Mouse (Mus musculus) megakaryocyte, adult 5-6 weeks (primary cell): Measurements from ENCODE around the gene Nras. TPM values are rescaled to one million over a fixed set of nuclear protein-coding genes. Genes with fewer than 3 reads are reported as not detected.

ENCODE experiments used
- ATAC-seq: 2 replicates; pipeline ENCODE4 v1.8.0; 2016; ENCODE audit warnings: mild to moderate bottlenecking, inconsistent platforms; ENCODE audit not compliant: poor library complexity, severe bottlenecking
- total RNA-seq, 2 experiments: library from RNA; stranded (forward) in 1 of 2; stranded (reverse) in 1 of 2; fragments of 153-499, 151-499 nt in 1 of 2; fragments of 221-1000, 200-1000 nt in 1 of 2; gene quantifications; 2 replicates each; pipeline versions ENCODE4 v1.2.3 to v1.2.4; 2015 to 2017

Gene Nras
- 75.9 and 83.9 TPM in 2 replicates for total RNA-seq (2015)
- total RNA-seq (2017), result 58.3 and 59.8 TPM in 2 replicates

GRCm38 (mm10) chr3:103058207-103059157 lies at the start of gene Nras:
Nras (plus strand) TSS chr3:103058285.
- ATAC-seq, result peak; percentile 99

DNA sequence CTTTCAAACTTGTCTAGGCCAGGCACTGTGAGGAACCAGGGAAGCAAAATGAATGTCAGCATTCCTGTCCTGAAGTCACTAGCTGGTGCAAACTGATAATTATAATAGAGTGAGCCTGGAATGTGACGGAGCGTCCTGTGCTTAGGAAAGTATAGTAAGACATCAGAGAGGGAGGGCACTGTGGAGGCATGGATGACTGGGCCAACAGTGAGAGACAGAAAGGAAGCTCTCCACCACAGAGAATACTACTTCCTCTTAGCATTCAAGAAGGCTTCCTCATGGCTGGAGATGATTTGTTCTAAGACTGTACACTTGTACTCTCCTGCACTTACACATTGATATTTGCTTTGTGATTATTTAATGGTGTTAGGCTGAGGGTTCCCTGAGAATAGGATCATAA lies 40.7 kb upstream of the Nras start:
- peak; percentile 41 for ATAC-seq

DNA sequence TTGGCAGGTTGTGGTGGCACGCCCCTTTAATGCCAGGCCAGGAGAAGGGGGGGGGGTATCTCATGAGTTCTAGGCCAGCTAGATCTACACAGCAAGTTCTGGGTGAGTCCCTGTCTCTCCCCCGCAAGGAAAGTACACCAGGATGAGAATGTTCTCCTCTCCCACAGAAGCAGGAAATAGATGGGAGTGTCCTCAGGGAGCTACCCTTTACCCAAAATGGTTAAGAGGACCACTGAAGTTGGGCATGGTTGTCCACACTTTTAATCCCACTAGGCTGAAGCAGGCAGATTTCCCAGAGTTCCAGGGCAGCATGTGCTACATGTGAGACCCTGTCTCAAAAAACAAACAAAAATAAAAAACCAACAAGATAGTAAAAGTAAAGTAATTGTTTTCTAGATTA lies 38.6 kb upstream of the Nras start:
- no peak for ATAC-seq

DNA sequence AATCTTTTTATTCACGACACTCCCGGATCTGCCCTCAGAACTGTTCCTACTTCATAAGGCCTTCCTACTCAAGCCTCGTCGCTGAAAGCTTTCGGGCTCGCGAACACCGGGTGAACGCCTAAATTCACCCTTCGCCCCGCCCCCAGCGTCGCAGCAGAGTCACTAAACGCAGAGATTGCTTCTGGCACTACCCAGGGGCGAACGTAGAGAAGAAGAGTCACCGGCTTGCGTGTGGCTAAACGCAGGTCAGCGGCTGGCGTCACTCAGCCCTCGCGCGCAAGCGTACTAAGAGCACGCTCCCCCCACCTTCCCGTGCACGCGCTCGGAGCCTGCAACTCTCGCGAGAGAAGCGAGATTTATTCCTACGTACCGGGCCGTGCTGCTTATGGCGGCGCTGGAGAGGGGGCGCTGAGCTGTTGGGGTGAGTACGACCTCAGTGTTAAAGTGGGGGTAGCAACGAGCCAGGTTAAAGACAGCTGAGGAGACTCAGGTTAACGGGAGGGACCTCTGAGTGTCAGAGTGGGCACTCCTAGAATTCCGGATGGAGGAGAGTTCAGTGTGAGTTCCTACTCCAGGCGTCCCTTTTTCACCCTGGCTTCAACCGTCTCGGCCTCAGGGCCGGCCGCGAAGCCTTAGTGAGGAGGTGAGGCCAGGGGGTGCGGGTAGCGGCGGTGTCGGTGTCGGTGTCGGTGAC lies 37.7 kb upstream of the Nras start, which contains the start of gene Csde1:
Csde1 (plus strand) TSS at position 178 of the 694 bp plus-strand sequence.
- peak; percentile 79 for ATAC-seq

GRCm38 (mm10) chr3:103020943-103021638 lies 37.0 kb upstream of the Nras start:
- ATAC-seq, result peak; percentile 75

DNA sequence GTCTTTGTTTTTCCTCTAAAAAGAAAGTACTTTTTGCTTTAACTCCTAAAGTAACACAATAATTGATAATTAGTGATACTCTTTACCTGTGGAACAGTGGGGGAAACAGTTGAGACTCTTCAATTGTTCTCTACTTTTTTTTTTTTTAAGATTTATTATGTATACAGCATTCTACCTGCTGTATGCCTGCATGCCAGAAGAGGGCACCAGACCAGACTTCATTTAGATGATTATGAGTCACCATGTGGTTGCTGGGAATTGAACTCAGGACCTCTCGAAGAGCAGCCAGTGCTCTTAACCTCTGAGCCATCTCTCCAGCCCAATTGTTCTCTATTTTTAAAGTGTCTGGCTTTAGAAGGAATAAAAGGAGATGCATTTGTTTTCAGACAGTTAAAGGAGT lies 31.9 kb upstream of the Nras start:
- ATAC-seq, result 0 out of 2 replicates have a peak, but pooled peaks have one; percentile 46

DNA sequence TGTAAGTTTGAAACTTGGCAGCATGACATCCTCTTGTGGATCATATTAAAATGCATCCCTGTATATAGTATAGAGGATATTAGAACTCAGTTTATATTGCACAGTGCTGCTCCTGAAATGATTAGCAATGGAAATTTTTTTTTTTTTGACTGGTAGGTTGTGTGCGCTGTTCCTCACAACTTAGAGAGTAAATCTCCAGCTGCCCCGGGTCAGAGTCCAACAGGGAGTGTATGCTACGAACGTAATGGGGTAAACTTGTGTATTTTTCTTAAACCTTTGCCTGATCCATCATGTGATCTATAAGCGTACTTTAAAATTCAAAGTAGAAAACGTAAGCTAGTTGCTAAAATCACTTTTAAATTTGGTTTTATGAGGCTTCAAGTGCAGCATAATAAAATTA lies 17.8 kb upstream of the Nras start:
- no peak for ATAC-seq

- no peak for ATAC-seq
Observed at GRCm38 (mm10) chr3:103040861-103041379, 17.2 kb upstream of the Nras start.

GRCm38 (mm10) chr3:103056016-103056595 lies 2.0 kb upstream of the Nras start:
- ATAC-seq, result no peak

DNA sequence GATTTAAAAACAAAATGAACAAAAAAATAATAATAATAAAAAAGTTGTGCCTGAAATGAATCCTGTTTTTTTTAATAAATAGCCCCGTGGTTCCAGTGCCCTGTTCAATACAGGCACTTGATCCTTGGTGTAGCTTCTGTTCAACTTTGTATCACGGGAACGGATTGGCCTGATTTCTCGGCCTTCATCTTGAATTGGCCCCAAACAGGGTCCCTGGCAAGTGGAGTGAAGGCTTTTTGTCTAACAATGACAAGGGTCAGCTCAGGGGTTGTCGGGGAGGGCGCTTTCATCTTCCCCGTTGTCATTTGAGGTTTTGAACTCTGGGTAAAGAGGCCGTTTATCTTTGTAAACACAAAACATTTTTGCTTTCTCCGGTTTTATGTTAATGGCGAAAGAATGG lies 333 bp upstream of the Nras start:
- ATAC-seq, result peak; percentile 14

GRCm38 (mm10) chr3:103066927-103067326 lies 8.8 kb downstream of the Nras start:
- no peak for ATAC-seq

- ATAC-seq, result no peak
Observed at GRCm38 (mm10) chr3:103068971-103069370, 10.9 kb downstream of the Nras start.

DNA sequence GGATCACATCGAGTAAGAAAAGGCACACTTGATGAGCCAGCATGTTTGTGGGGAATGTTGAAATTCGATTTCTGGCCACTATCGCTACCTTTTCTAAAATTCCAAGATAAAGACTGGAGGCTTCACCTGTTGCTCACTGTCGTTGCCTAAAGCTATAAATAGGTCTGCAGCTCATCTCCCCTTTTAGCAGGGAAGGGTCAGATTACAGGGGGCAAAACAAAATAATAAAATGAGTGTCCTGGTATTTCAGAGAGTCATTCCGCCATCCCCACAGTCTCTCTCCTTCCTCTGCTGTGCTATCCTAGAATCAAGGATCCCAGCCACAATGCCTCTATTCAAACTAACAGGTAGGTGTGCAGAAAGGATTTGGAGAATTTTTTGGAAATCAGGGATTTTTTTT lies 15.7 kb downstream of the Nras start, which contains the start of gene Ampd1:
Ampd1 (plus strand) TSS at position 244 of the 400 bp plus-strand sequence.
- no peak for ATAC-seq

DNA sequence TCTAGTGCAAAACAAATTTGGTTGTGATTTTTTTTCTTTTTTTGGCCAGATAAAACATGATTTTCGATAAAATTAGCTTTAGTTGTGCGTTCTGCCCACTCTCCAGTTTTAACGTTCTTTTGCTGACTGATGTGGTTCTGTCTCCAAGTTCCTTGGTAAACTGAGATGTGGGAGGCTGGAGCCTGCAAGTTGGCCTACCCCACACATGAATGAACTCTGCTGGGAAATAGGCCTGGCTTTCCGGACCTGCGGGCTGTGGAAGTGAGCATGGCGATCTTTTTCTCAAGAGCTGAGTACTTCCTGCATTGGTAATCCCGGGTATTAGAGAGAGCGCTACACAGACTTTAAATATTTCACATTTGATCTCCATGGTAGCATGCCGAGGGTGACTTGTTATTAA lies 17.8 kb downstream of the Nras start:
- no peak for ATAC-seq

GRCm38 (mm10) chr3:103076476-103076875 lies 18.4 kb downstream of the Nras start:
- ATAC-seq, result no peak

DNA sequence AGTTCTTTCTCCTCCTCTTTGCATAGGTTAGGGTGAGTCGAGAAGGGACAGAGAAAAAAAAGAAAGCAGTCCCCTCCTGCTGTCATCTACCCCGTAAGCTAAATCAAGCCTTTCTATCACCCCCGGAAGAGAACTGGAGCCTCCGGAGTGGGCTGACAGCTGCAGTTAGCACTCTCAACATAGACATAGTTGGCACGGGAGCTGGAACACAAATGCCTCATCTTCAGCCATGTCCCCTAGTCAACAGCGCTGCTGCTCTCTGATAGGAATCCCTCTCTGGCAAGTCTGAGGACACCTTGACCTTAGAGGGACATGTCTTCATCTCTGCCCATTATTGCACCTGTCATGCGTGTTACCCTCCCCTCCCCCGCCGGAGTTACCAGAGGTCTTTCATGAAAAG lies 21.2 kb downstream of the Nras start:
- ATAC-seq, result no peak

DNA sequence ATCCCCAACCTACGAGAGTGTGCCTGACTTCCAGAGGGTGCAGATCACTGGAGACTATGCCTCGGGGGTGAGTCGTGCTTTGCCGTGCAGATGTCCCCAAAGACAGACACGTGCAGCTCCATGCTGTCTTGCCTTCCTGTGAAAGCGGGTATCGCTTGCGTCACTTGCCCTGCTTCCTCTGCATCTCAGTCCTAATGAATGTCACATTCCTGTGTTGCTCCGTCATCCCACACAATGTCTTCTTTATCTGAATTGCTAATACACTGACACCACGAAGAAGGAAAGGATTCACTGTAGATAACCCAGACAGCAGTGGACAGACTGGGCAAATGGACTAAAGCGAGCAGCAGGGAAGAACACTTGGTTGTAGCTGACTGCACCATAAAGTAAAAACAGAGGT lies 23.0 kb downstream of the Nras start:
- ATAC-seq, result no peak

DNA sequence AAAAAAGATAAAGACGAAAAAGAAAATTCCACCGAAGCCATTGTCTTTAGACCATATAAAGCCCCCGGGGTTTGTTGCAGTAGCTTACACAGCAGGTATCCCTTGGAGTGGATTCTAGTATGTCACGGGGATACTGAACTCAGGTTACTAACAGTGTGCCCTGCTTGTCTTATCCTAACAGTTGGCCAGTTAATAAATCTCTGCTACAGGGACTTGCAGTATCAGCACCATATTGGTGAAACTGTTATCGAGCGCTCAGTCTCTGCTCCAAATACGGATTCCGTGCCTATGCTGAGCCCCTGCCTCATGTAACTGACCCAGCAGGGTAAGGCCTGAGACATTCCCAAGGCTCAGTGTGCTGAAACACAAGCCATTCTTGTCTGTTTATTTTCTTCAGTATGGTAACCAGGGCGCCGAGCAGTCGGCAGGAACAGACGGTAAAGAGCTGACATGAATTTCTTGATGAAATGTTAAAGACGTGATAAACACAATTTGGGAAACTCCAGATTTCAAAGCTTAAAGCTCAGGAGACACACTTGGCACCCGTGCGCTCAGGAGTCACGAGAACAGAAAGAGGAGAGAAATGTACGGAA lies 23.9 kb downstream of the Nras start:
- ATAC-seq, result no peak

DNA sequence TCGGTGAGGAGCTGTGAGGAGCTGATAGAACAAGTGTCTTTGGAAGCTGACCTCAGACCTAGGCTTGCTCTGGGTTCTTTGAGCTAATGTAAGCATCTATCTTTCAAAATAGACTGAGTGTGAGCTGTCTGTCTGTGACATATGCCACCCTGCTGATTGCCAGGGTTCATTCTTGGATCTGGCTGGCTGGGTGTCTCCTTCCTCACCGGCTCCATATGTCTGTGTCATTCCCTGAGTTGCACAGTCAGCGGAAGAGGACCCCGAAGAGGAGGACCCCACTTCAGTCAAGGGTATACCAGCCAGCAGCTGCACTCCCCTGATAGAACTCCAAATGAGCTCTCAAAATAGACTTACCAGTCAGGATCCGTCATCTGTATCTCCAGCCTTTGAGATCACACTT lies 24.7 kb downstream of the Nras start:
- ATAC-seq, result no peak

- ATAC-seq, result no peak
Observed at GRCm38 (mm10) chr3:103085986-103086385, 27.9 kb downstream of the Nras start.
